Mouse (Mus musculus): ENCODE data around the gene Sept7.

GRCm38 (mm10) chr9:25252759-25253477 is 679 bp downstream of the Sept7 start:
- TF ChIP-seq CTCF (IDR thresholded peaks at IDR 0.05; ENCODE audit: borderline replicate concordance, insufficient read depth, low read depth, low read length) (peak; percentile 23; the same call in 1 of the 2 replicates), POLR2A (IDR thresholded peaks at IDR 0.05; ENCODE audit: borderline replicate concordance, insufficient read depth, low read length) (no peak)

Measured in cerebellum, adult 2 months (tissue).